Mouse (Mus musculus): ENCODE data around the gene Lefty2. TPM values are rescaled to one million over a fixed set of nuclear protein-coding genes. Genes with fewer than 3 reads are reported as not detected.
"Not testable (repeated sequence)": the region's sequence is repeated elsewhere in the genome, so short reads cannot be mapped to it uniquely, and the experiment has no call there.

Gene Lefty2
- total and polyA plus RNA-seq, 3 experiments: not detected

- TF ChIP-seq ELF1 (IDR thresholded peaks at IDR 0.05; ENCODE audit: low read depth, low read length) (no peak), MAX (IDR thresholded peaks at IDR 0.05; ENCODE audit: low read length) (no peak), MYC (IDR thresholded peaks at IDR 0.05; ENCODE audit: low read depth, low read length) (no peak), SIN3A (IDR thresholded peaks at IDR 0.05; ENCODE audit: low read length) (no peak), TAL1 (IDR thresholded peaks at IDR 0.05; ENCODE audit: low read length) (no peak)
- H3K4me1 ChIP-seq (ENCODE audit: control insufficient read depth in 1 of 2, insufficient read depth in 2 of 2, low read length in 2 of 2): peaks cover 0 to 16% of the 10 kb centered on the region in 2 experiments; a peak in 2 of 4 replicates
- no peak overlapping the region for H3K9ac ChIP-seq (ENCODE audit: control insufficient read depth, low read depth, low read length, poor library complexity, severe bottlenecking)
- no peak overlapping the region for H3K4me3 ChIP-seq (ENCODE audit: control insufficient read depth in 1 of 2, insufficient read depth in 1 of 2, low read depth in 2 of 2, low read length in 2 of 2)
- no peaks in the 10 kb centered on the region for H3K27me3 ChIP-seq (ENCODE audit: control insufficient read depth in 1 of 2, insufficient read depth in 2 of 2, low read length in 2 of 2)
- peak; percentile 29 for DNase-seq (ENCODE audit: low read depth, low spot score)
- no peaks in the 10 kb centered on the region for H3K9me3 ChIP-seq (replicated peaks; ENCODE audit: insufficient read depth, low read length)
- H3K79me2 ChIP-seq (ENCODE audit: control insufficient read depth, insufficient read depth, low read length, poor library complexity): no peaks in the 10 kb centered on the region
- no peak overlapping the region for H3K27ac ChIP-seq (ENCODE audit: control insufficient read depth, low read depth, low read length)
- H3K36me3 ChIP-seq (ENCODE audit: control insufficient read depth in 1 of 2, insufficient read depth in 2 of 2, low read length in 2 of 2): no peaks in the 10 kb centered on the region; a peak in 1 of 4 replicates
Measured at GRCm38 (mm10) chr1:180888556-180889042, 4.3 kb upstream of the Lefty2 start.

- Histone ChIP-seq H3K36me3 (ENCODE audit: control insufficient read depth in 1 of 2, insufficient read depth in 2 of 2, low read length in 2 of 2) (no peaks in the 10 kb centered on the region; a peak in 1 of 4 replicates), H3K9me3 (replicated peaks; ENCODE audit: insufficient read depth, low read length) (no peaks in the 10 kb centered on the region), H3K9ac (ENCODE audit: control insufficient read depth, low read depth, low read length, poor library complexity, severe bottlenecking) (no peak overlapping the region), H3K4me1 (ENCODE audit: control insufficient read depth in 1 of 2, insufficient read depth in 2 of 2, low read length in 2 of 2) (peaks cover 0 to 13% of the 10 kb centered on the region in 2 experiments; a peak in 2 of 4 replicates), H3K27ac (ENCODE audit: control insufficient read depth, low read depth, low read length) (no peak overlapping the region), H3K27me3 (ENCODE audit: control insufficient read depth in 1 of 2, insufficient read depth in 2 of 2, low read length in 2 of 2) (no peaks in the 10 kb centered on the region), H3K4me3 (ENCODE audit: control insufficient read depth in 1 of 2, insufficient read depth in 1 of 2, low read depth in 2 of 2, low read length in 2 of 2) (no peak overlapping the region), H3K79me2 (ENCODE audit: control insufficient read depth, insufficient read depth, low read length, poor library complexity) (no peaks in the 10 kb centered on the region)
- TF ChIP-seq GABPA (IDR thresholded peaks at IDR 0.05; ENCODE audit: low read depth, low read length): no peak
- no peak for TF ChIP-seq UBTF (IDR thresholded peaks at IDR 0.05; ENCODE audit: borderline replicate concordance, insufficient read depth, low read depth, low read length)
- no peak for TF ChIP-seq MYB (IDR thresholded peaks at IDR 0.05; ENCODE audit: low read depth, low read length)
- DNase-seq (ENCODE audit: low read depth, low spot score): no peak
Measured at GRCm38 (mm10) chr1:180889172-180889571, 3.7 kb upstream of the Lefty2 start.

GRCm38 (mm10) chr1:180889841-180890240 lies 3.1 kb upstream of the Lefty2 start:
- Histone ChIP-seq H3K9me3 (replicated peaks; ENCODE audit: insufficient read depth, low read length) (no peaks in the 10 kb centered on the region), H3K9ac (ENCODE audit: control insufficient read depth, low read depth, low read length, poor library complexity, severe bottlenecking) (no peak overlapping the region), H3K4me1 (ENCODE audit: control insufficient read depth in 1 of 2, insufficient read depth in 2 of 2, low read length in 2 of 2) (peaks cover 0 to 8% of the 10 kb centered on the region in 2 experiments; a peak in 1 of 4 replicates), H3K79me2 (ENCODE audit: control insufficient read depth, insufficient read depth, low read length, poor library complexity) (no peaks in the 10 kb centered on the region), H3K36me3 (ENCODE audit: control insufficient read depth in 1 of 2, insufficient read depth in 2 of 2, low read length in 2 of 2) (no peaks in the 10 kb centered on the region), H3K27ac (ENCODE audit: control insufficient read depth, low read depth, low read length) (no peak overlapping the region), H3K27me3 (ENCODE audit: control insufficient read depth in 1 of 2, insufficient read depth in 2 of 2, low read length in 2 of 2) (no peaks in the 10 kb centered on the region), H3K4me3 (ENCODE audit: control insufficient read depth in 1 of 2, insufficient read depth in 1 of 2, low read depth in 2 of 2, low read length in 2 of 2) (no peak overlapping the region)
- peak; percentile 76 for DNase-seq (ENCODE audit: low read depth, low spot score)
- peak; percentile 47 for TF ChIP-seq SMC3 (IDR thresholded peaks at IDR 0.05; ENCODE audit: low read depth, low read length)
- TF ChIP-seq TCF12 (IDR thresholded peaks at IDR 0.05; ENCODE audit: low read depth, low read length): no peak
- TF ChIP-seq CTCF (IDR thresholded peaks at IDR 0.05 in 2 of 3, conservative IDR thresholded peaks at IDR 0.05 in 1 of 3; ENCODE audit: control insufficient read depth in 1 of 3, insufficient read depth in 1 of 3, low read depth in 2 of 3, low read length in 3 of 3, poor library complexity in 1 of 3, severe bottlenecking in 1 of 3): peak; percentile 57 to 65 (median 58)
- TF ChIP-seq RAD21 (IDR thresholded peaks at IDR 0.05; ENCODE audit: low read depth, low read length): peak; percentile 31; the same call in 1 of the 2 replicates
- TF ChIP-seq ETS1 (IDR thresholded peaks at IDR 0.05; ENCODE audit: low read depth, low read length): no peak

GRCm38 (mm10) chr1:180894088-180894987 lies 1.4 kb downstream of the Lefty2 start:
- not testable (repeated sequence) for DNase-seq (ENCODE audit: low read depth, low spot score); H3K4me1 ChIP-seq (ENCODE audit: control insufficient read depth in 1 of 2, insufficient read depth in 2 of 2, low read length in 2 of 2); H3K27ac ChIP-seq (ENCODE audit: control insufficient read depth, low read depth, low read length); H3K36me3 ChIP-seq (ENCODE audit: control insufficient read depth in 1 of 2, insufficient read depth in 2 of 2, low read length in 2 of 2); H3K79me2 ChIP-seq (ENCODE audit: control insufficient read depth, insufficient read depth, low read length, poor library complexity); H3K27me3 ChIP-seq (ENCODE audit: control insufficient read depth in 1 of 2, insufficient read depth in 2 of 2, low read length in 2 of 2); H3K9ac ChIP-seq (ENCODE audit: control insufficient read depth, low read depth, low read length, poor library complexity, severe bottlenecking); H3K4me3 ChIP-seq (ENCODE audit: control insufficient read depth in 1 of 2, insufficient read depth in 1 of 2, low read depth in 2 of 2, low read length in 2 of 2); H3K9me3 ChIP-seq (replicated peaks; ENCODE audit: insufficient read depth, low read length)

Measured in MEL (cell line).